26 mouse cellular contexts compared by ENCODE assay signal in the genomic region with DNA sequence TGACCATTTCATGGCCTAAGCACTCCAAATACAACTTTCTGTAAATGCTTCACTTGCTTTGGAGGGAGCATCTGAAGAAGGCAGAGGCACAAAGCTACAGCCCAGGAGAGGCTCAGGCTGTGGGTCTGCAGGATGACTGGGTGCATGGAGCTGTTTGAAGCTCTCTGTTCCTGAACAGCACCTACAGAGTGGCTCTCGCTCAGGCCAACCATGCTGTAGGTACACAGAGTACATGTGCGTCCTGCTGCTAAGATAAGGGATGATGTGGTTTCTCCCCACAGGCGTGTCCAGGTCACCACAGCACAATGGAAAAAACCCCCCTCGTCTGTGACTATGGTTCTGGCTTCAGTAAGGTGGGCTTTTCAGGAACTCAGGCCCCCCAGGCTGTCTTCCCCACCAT. TPM values are rescaled to one million over a fixed set of nuclear protein-coding genes. Genes with fewer than 3 reads are reported as not detected.
"Had no signal": no experiment of that assay in that cellular context is flagged by ENCODE, and none has a peak within 500 bp of the region (broad histone marks: within the 10 kb centered on the region; RNA-seq: fewer than 3 reads in every experiment).

No protein-coding gene starts in this region.

- ATAC-seq: liver, postnatal 0 days; lung, postnatal 0 days; midbrain, embryonic 13.5 days; midbrain, embryonic 15.5 days had no signal

- H3K36me3 ChIP-seq: lung, embryonic 15.5 days; midbrain, embryonic 13.5 days; midbrain, embryonic 15.5 days; neural tube, embryonic 12.5 days had no signal

- H3K4me1 ChIP-seq: lung, embryonic 15.5 days; midbrain, embryonic 13.5 days; midbrain, embryonic 15.5 days; neural tube, embryonic 12.5 days had no signal

- H3K27me3 ChIP-seq: lung, embryonic 15.5 days; midbrain, embryonic 13.5 days; midbrain, embryonic 15.5 days; neural tube, embryonic 12.5 days had no signal

- H3K27ac ChIP-seq: lung, embryonic 15.5 days; macrophage; midbrain, embryonic 13.5 days; midbrain, embryonic 15.5 days; neural tube, embryonic 12.5 days had no signal

- DNase-seq: liver, postnatal 0 days; lung, adult 2 months; lung, postnatal 14 days; lung, postnatal 36 days; right cerebral cortex, postnatal 25 days; right cerebral cortex, postnatal 4 days; spleen, adult 18-20 months; thymus, adult 18-20 months; thymus, postnatal 14 days; thymus, postnatal 36 days had no signal

- H3K9ac ChIP-seq: liver, postnatal 0 days; lung, embryonic 15.5 days; midbrain, embryonic 13.5 days; midbrain, embryonic 15.5 days; neural tube, embryonic 12.5 days had no signal

- H3K4me3 ChIP-seq: lung, embryonic 15.5 days; midbrain, embryonic 13.5 days; midbrain, embryonic 15.5 days; neural tube, embryonic 12.5 days had no signal

RNA-seq across cellular contexts. Expression of a gene that starts 2.2 kb away (rescaled TPM):
- total RNA-seq: megakaryocyte, adult 5-6 weeks; midbrain, postnatal 0 days; monocyte, adult 5-6 weeks; neutrophil, adult 5-6 weeks had no signal
- polyA plus RNA-seq: liver, postnatal 0 days; lung, adult 2 months; lung, embryonic 15.5 days; lung, postnatal 0 days; macrophage; midbrain, embryonic 11.5 days; midbrain, embryonic 13.5 days; midbrain, embryonic 15.5 days; midbrain, postnatal 0 days; neural tube, embryonic 12.5 days; neural tube, embryonic 14.5 days; small intestine, adult 2 months; stomach, embryonic 14.5 days; stomach, embryonic 16.5 days; thymus, postnatal 0 days had no signal
